Mouse (Mus musculus): ENCODE data around the gene Fancm. TPM values are rescaled to one million over a fixed set of nuclear protein-coding genes. Genes with fewer than 3 reads are reported as not detected.

Gene Fancm
- polyA plus RNA-seq (2015; fragmentation: Nextera tagmentation; extraction: Ambion mirVana) = 11.3 and 13.4 TPM in 2 replicates

GRCm38 (mm10) chr12:65075085-65075732, at the start of gene Fancm:
TSS of gene Fancm (plus strand) at chr12:65075603.
- peak within 1 kb of the TSS; percentile 75 for H3K4me3 ChIP-seq
- peak within 1 kb of the TSS; percentile 94 for H3K27ac ChIP-seq
- H3K9ac ChIP-seq = peak within 1 kb of the TSS; percentile 79
- no peaks in the 10 kb centered on the region for H3K9me3 ChIP-seq
- peaks cover 29% of the 10 kb centered on the region for H3K4me1 ChIP-seq
- H3K36me3 ChIP-seq = peaks cover 2% of the 10 kb centered on the region; the same call in 1 of the 2 replicates
- H3K27me3 ChIP-seq = no peaks in the 10 kb centered on the region
- WGBS = 1% methylated on average over 39 of the region's 39 CpGs
- peak within 1 kb of the TSS; percentile 58 for H3K4me2 ChIP-seq
- ATAC-seq (ENCODE audit: borderline replicate concordance, extremely low read depth, low FRiP score, low TSS enrichment) = peak; percentile 40; the same call in 1 of the 2 replicates

GRCm38 (mm10) chr12:65035839-65036189, 39.6 kb upstream of the Fancm start:
- 46% methylated on average over 8 of the region's 8 CpGs for WGBS
- Histone ChIP-seq H3K9me3 (no peaks in the 10 kb centered on the region), H3K27ac (no peak overlapping the region), H3K36me3 (no peaks in the 10 kb centered on the region), H3K27me3 (no peaks in the 10 kb centered on the region), H3K4me2 (peak overlapping the region; percentile 60), H3K4me3 (peak overlapping the region; percentile 95), H3K4me1 (peaks cover 22% of the 10 kb centered on the region), H3K9ac (no peak overlapping the region; the same call in 1 of the 2 replicates)
- no peak for ATAC-seq (ENCODE audit: borderline replicate concordance, extremely low read depth, low FRiP score, low TSS enrichment)

GRCm38 (mm10) chr12:65036190-65036870, 39.1 kb upstream of the Fancm start, which contains the start of gene Prpf39:
TSS of gene Prpf39 (plus strand) at chr12:65036333.
- Histone ChIP-seq H3K27ac (peak within 1 kb of the TSS; percentile 76), H3K27me3 (no peaks in the 10 kb centered on the region), H3K9me3 (no peaks in the 10 kb centered on the region), H3K4me1 (peaks cover 22% of the 10 kb centered on the region), H3K9ac (peak within 1 kb of the TSS; percentile 97), H3K4me2 (peak within 1 kb of the TSS; percentile 60), H3K4me3 (peak within 1 kb of the TSS; percentile 95), H3K36me3 (no peaks in the 10 kb centered on the region)
- peak; percentile 98 for ATAC-seq (ENCODE audit: borderline replicate concordance, extremely low read depth, low FRiP score, low TSS enrichment)
- under 1% methylated on average over 64 of the region's 65 CpGs for WGBS

- no peaks in the 10 kb centered on the region for H3K27me3 ChIP-seq
- H3K4me2 ChIP-seq = peak overlapping the region; percentile 60
- peak overlapping the region; percentile 97 for H3K9ac ChIP-seq
- WGBS = 12% methylated on average over 18 of the region's 18 CpGs
- H3K4me1 ChIP-seq = peaks cover 22% of the 10 kb centered on the region
- ATAC-seq (ENCODE audit: borderline replicate concordance, extremely low read depth, low FRiP score, low TSS enrichment) = no peak
- no peaks in the 10 kb centered on the region for H3K9me3 ChIP-seq
- H3K27ac ChIP-seq = no peak overlapping the region
- peak overlapping the region; percentile 95 for H3K4me3 ChIP-seq
- peaks cover under 1% of the 10 kb centered on the region; the same call in 1 of the 2 replicates for H3K36me3 ChIP-seq
These were observed 38.4 kb upstream of the Fancm start for GRCm38 (mm10) chr12:65036892-65037545.

GRCm38 (mm10) chr12:65037546-65037937, 37.9 kb upstream of the Fancm start:
- Histone ChIP-seq H3K9me3 (no peaks in the 10 kb centered on the region), H3K9ac (peak overlapping the region; percentile 97; the same call in 1 of the 2 replicates), H3K4me2 (peak overlapping the region; percentile 60), H3K4me1 (peaks cover 22% of the 10 kb centered on the region), H3K4me3 (peak overlapping the region; percentile 95), H3K27ac (no peak overlapping the region), H3K27me3 (no peaks in the 10 kb centered on the region), H3K36me3 (peaks cover 6% of the 10 kb centered on the region; the same call in 1 of the 2 replicates)
- no peak for ATAC-seq (ENCODE audit: borderline replicate concordance, extremely low read depth, low FRiP score, low TSS enrichment)
- 28% methylated on average over 4 of the region's 4 CpGs for WGBS

- Histone ChIP-seq H3K4me2 (no peak overlapping the region), H3K4me1 (no peaks in the 10 kb centered on the region), H3K36me3 (peaks cover 33% of the 10 kb centered on the region), H3K27me3 (no peaks in the 10 kb centered on the region), H3K4me3 (no peak overlapping the region), H3K27ac (no peak overlapping the region), H3K9me3 (no peaks in the 10 kb centered on the region), H3K9ac (no peak overlapping the region)
- no peak for ATAC-seq (ENCODE audit: borderline replicate concordance, extremely low read depth, low FRiP score, low TSS enrichment)
These were observed 26.6 kb upstream of the Fancm start for GRCm38 (mm10) chr12:65048799-65049198.

- H3K36me3 ChIP-seq = peaks cover 58% of the 10 kb centered on the region
- WGBS = 74% methylated on average over 2 of the region's 2 CpGs
- H3K27me3 ChIP-seq = no peaks in the 10 kb centered on the region
- H3K4me2 ChIP-seq = no peak overlapping the region
- no peaks in the 10 kb centered on the region for H3K4me1 ChIP-seq
- no peak overlapping the region for H3K9ac ChIP-seq
- no peak overlapping the region for H3K4me3 ChIP-seq
- no peak overlapping the region for H3K27ac ChIP-seq
- H3K9me3 ChIP-seq = no peaks in the 10 kb centered on the region
- no peak for ATAC-seq (ENCODE audit: borderline replicate concordance, extremely low read depth, low FRiP score, low TSS enrichment)
These were observed 17.2 kb upstream of the Fancm start for GRCm38 (mm10) chr12:65058203-65058602.

- Histone ChIP-seq H3K36me3 (peaks cover 60% of the 10 kb centered on the region), H3K27me3 (no peaks in the 10 kb centered on the region)
These were observed 14.3 kb upstream of the Fancm start for GRCm38 (mm10) chr12:65061082-65061481.

GRCm38 (mm10) chr12:65065241-65065640, 10.2 kb upstream of the Fancm start:
- no peak for ATAC-seq (ENCODE audit: borderline replicate concordance, extremely low read depth, low FRiP score, low TSS enrichment)
- 0 out of 2 replicates have a peak, but pooled peaks cover 3% of the 10 kb centered on the region for H3K4me1 ChIP-seq
- H3K9ac ChIP-seq = no peak overlapping the region
- no peak overlapping the region for H3K27ac ChIP-seq
- H3K27me3 ChIP-seq = no peaks in the 10 kb centered on the region
- H3K4me2 ChIP-seq = no peak overlapping the region
- no peak overlapping the region for H3K4me3 ChIP-seq
- H3K9me3 ChIP-seq = no peaks in the 10 kb centered on the region
- 55% methylated on average over 2 of the region's 2 CpGs for WGBS
- peaks cover 55% of the 10 kb centered on the region for H3K36me3 ChIP-seq

More at GRCm38 (mm10) chr12:65061082-65061481, 14.3 kb upstream of the Fancm start:
- ATAC-seq (ENCODE audit: borderline replicate concordance, extremely low read depth, low FRiP score, low TSS enrichment) = no peak
- Histone ChIP-seq H3K9me3 (no peaks in the 10 kb centered on the region), H3K4me3 (no peak overlapping the region), H3K27ac (no peak overlapping the region), H3K9ac (no peak overlapping the region), H3K4me2 (no peak overlapping the region), H3K4me1 (no peaks in the 10 kb centered on the region)

GRCm38 (mm10) chr12:65066234-65066633, 9.2 kb upstream of the Fancm start:
- Histone ChIP-seq H3K4me2 (no peak overlapping the region), H3K4me3 (no peak overlapping the region), H3K9ac (no peak overlapping the region), H3K27ac (no peak overlapping the region), H3K27me3 (no peaks in the 10 kb centered on the region), H3K4me1 (0 out of 2 replicates have a peak, but pooled peaks cover 3% of the 10 kb centered on the region), H3K36me3 (peaks cover 47% of the 10 kb centered on the region), H3K9me3 (no peaks in the 10 kb centered on the region)
- ATAC-seq (ENCODE audit: borderline replicate concordance, extremely low read depth, low FRiP score, low TSS enrichment) = no peak
- 58% methylated on average over 3 of the region's 3 CpGs for WGBS

GRCm38 (mm10) chr12:65068409-65068808, 7.0 kb upstream of the Fancm start:
- Histone ChIP-seq H3K4me2 (no peak overlapping the region), H3K27me3 (no peaks in the 10 kb centered on the region), H3K27ac (0 out of 2 replicates have a peak overlapping the region, but pooled peaks have one; percentile 29), H3K4me1 (peaks cover 9% of the 10 kb centered on the region; the same call in 1 of the 2 replicates), H3K36me3 (peaks cover 33% of the 10 kb centered on the region), H3K9ac (no peak overlapping the region), H3K9me3 (no peaks in the 10 kb centered on the region), H3K4me3 (no peak overlapping the region)
- ATAC-seq (ENCODE audit: borderline replicate concordance, extremely low read depth, low FRiP score, low TSS enrichment) = no peak
- WGBS = 64% methylated on average over 4 of the region's 4 CpGs
